Mouse (Mus musculus) heart, embryonic 13.5 days (tissue): ENCODE measurements around the gene Ttl. TPM values are rescaled to one million over a fixed set of nuclear protein-coding genes. Genes with fewer than 3 reads are reported as not detected.

Experiments used
- ATAC-seq: fragments of 200-750 bp; cut with Nextera tagmentation; 2 replicates; pipeline ENCODE4 v1.8.0; 2017; ENCODE audit warnings: moderate TSS enrichment; ENCODE audit not compliant: insufficient number of reproducible peaks, low FRiP score, low TSS enrichment; ENCODE audit errors: extremely low read depth
- H3K27ac ChIP-seq: fragments of 300-500 bp; sonication (generic); replicated peaks from 2 replicates; pipeline ENCODE4 v1.5.1; 2015; ENCODE audit warnings: moderate library complexity, mild to moderate bottlenecking, inconsistent platforms
- H3K27me3 ChIP-seq: fragments of 300-500 bp; sonication (generic); replicated peaks from 2 replicates; pipeline ENCODE4 v1.6.1; 2015; ENCODE audit warnings: mild to moderate bottlenecking, inconsistent platforms
- H3K36me3 ChIP-seq: fragments of 300-500 bp; sonication (generic); 2 replicates; pipeline ENCODE4 v1.6.1; 2015; ENCODE audit warnings: mild to moderate bottlenecking, inconsistent platforms
- H3K4me1 ChIP-seq: fragments of 300-500 bp; sonication (generic); 2 replicates; pipeline ENCODE4 v1.6.1; 2015; ENCODE audit warnings: inconsistent platforms
- H3K4me2 ChIP-seq: fragments of 300-500 bp; sonication (generic); 2 replicates; pipeline ENCODE4 v1.6.1; 2015; ENCODE audit warnings: inconsistent platforms, mild to moderate bottlenecking, moderate library complexity
- H3K4me3 ChIP-seq: fragments of 300-500 bp; sonication (generic); 2 replicates; pipeline ENCODE4 v1.5.1; 2015; ENCODE audit warnings: moderate library complexity, mild to moderate bottlenecking, inconsistent platforms
- H3K9ac ChIP-seq: fragments of 300-500 bp; sonication (generic); 2 replicates; pipeline ENCODE4 v1.6.1; 2015; ENCODE audit warnings: inconsistent platforms, mild to moderate bottlenecking, moderate library complexity
- H3K9me3 ChIP-seq: fragments of 300-500 bp; sonication (generic); 2 replicates; pipeline ENCODE4 v1.6.1; 2016; ENCODE audit warnings: inconsistent platforms
- WGBS: fragments of 180-500 bp; shearing (Covaris S2); methylation state at CpG from one replicate; pipeline ENCODE4 v1.1.7; 2015; ENCODE audit warnings: mixed read lengths; 5-methylcytosine and 5-hydroxymethylcytosine counted together
- polyA plus RNA-seq: library from polyadenylated mRNA; unstranded; fragments of >200 nt; fragmentation: Nextera tagmentation; extraction: Ambion mirVana; gene quantifications from 2 replicates; pipeline ENCODE4 v1.2.1, GENCODE M21; 2015

Gene Ttl
- polyA plus RNA-seq, 1 experiment from 2014 or later = 7.5 TPM

DNA sequence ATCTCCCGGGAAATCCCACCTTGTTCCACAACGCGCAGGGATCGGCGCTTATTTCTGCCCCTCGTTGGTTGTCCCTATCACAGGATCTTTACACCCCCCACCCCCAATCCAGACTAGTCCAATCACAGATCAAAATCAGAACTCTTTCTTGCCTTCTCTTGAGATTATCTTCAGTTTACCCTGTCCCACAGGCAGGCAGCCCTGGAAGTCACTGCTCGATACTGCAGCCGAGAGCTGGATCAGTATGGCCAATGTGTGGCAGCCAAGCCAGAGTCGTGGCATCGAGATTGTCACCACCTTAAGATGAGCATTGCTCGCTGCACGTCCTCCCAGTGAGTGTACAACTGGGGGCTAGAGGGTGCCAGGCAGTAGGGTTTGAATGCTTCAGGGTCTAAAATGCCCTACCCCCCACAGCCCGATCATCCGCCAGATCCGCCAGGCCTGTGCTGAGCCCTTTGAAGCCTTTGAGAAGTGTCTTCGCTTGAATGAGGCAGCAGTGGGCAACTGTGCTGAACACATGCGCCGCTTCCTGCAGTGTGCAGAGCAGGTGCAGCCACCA is 64.3 kb downstream of the Ttl start:
- peak overlapping the region; percentile 82 for H3K9ac ChIP-seq
- H3K27ac ChIP-seq = peak overlapping the region; percentile 95
- peaks cover 57% of the 10 kb centered on the region for H3K36me3 ChIP-seq
- H3K27me3 ChIP-seq = no peaks in the 10 kb centered on the region
- H3K4me1 ChIP-seq = peaks cover 23% of the 10 kb centered on the region
- H3K4me3 ChIP-seq = peak overlapping the region; percentile 79
- H3K9me3 ChIP-seq = peaks cover 8% of the 10 kb centered on the region; the same call in 1 of the 2 replicates
- peak overlapping the region; percentile 89 for H3K4me2 ChIP-seq
- ATAC-seq = no peak
- 33% methylated on average over 18 of the region's 18 CpGs for WGBS

DNA sequence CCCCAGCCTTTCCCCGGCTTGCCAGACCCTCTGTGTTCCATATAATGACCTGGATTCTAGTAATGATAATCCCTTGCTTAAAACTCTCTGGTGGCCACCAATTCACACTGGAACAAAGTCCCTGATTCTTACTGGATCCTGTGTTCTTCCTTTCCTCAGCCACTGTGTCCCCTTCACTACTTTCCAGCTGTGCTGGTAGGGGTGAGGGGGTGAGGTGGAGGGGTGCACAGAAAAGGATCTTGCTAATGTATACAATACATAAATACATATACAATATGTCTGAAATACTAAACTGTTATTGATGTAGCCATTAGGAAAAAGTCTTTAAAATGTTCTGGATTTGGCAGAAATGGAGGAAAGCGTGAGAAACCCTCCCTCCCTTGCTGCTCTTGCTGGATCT is 65.0 kb downstream of the Ttl start:
- ATAC-seq = no peak
- H3K36me3 ChIP-seq = peaks cover 50% of the 10 kb centered on the region
- H3K27me3 ChIP-seq = no peaks in the 10 kb centered on the region
- peak overlapping the region; percentile 95; the same call in 1 of the 2 replicates for H3K27ac ChIP-seq
- H3K9me3 ChIP-seq = peaks cover 8% of the 10 kb centered on the region; the same call in 1 of the 2 replicates
- peaks cover 23% of the 10 kb centered on the region for H3K4me1 ChIP-seq
- WGBS = 94% methylated on average over 2 of the region's 2 CpGs
- peak overlapping the region; percentile 89 for H3K4me2 ChIP-seq
- peak overlapping the region; percentile 79 for H3K4me3 ChIP-seq
- no peak overlapping the region for H3K9ac ChIP-seq

DNA sequence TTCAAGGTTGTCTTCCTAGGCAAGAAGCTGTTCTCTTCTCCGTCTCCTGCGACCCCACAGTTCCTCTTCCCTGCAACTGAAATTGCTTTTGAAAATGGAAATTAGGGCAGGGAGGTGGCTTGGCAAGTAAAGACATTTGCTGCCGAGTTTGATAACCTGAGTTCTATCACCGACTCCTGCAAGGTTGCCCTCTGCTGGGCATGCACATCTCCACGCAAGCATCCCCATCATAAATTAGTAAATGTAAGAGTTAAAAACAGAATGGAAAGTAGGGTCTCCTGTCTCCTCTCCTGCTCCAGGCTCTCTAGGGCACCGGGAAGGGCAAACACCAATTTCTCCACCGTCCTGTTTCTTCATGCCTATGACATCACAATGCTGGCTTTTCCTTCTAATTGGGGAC is 66.5 kb downstream of the Ttl start:
- Histone ChIP-seq H3K4me1 (peaks cover 23% of the 10 kb centered on the region), H3K27me3 (no peaks in the 10 kb centered on the region), H3K9me3 (peaks cover 8% of the 10 kb centered on the region; the same call in 1 of the 2 replicates), H3K36me3 (peaks cover 36% of the 10 kb centered on the region), H3K4me2 (no peak overlapping the region), H3K27ac (no peak overlapping the region), H3K4me3 (no peak overlapping the region), H3K9ac (no peak overlapping the region)
- no peak for ATAC-seq
- WGBS = 92% methylated on average over 7 of the region's 7 CpGs

DNA sequence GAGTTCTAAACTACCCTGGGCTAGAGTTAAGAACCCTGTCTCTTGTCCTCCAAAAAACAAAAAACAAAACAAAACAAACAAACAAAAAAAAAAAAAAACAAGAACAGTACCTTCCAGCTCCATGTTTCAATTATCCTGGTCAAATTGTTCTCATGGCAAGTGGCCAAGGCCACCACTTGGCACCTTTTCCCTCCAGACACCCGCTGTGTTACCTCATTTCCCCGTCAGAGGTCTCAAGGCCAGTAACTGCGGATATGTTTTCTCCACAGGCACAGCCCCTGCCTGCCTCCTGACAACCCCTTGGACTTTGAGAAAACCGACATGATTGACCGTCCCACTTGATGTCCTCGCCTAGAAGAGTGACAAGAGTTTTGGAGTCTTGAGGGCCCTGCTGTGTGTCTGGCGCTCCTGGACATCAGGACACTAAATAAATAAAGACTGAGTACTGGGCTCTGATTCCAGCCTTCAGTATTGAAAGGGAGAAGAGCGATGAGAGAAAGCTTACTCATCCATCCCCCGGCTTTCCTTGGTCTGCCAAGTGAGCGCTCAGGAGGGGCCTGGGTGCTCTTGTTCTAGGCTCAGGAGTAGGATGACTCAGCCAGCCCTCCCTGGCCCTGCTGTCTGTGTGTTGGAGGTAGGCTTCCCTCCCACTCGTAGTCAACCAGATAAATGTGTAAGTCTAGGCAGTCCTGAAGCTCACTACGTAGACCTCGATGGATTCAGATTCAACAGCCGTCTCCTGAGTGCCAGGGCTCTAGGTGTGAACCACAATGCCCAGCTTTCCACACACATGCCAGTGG is 67.5 kb downstream of the Ttl start:
- H3K4me2 ChIP-seq = no peak overlapping the region
- H3K9ac ChIP-seq = no peak overlapping the region
- no peak for ATAC-seq
- H3K9me3 ChIP-seq = peaks cover 8% of the 10 kb centered on the region; the same call in 1 of the 2 replicates
- WGBS = 92% methylated on average over 14 of the region's 14 CpGs
- H3K27ac ChIP-seq = no peak overlapping the region
- peaks cover 26% of the 10 kb centered on the region for H3K36me3 ChIP-seq
- peaks cover 23% of the 10 kb centered on the region for H3K4me1 ChIP-seq
- no peak overlapping the region for H3K4me3 ChIP-seq
- H3K27me3 ChIP-seq = no peaks in the 10 kb centered on the region

GRCm38 (mm10) chr2:129139906-129140305 is 74.2 kb downstream of the Ttl start:
- Histone ChIP-seq H3K9me3 (no peaks in the 10 kb centered on the region), H3K4me2 (no peak overlapping the region), H3K36me3 (no peaks in the 10 kb centered on the region), H3K4me1 (no peaks in the 10 kb centered on the region), H3K9ac (no peak overlapping the region), H3K27ac (no peak overlapping the region), H3K4me3 (no peak overlapping the region), H3K27me3 (no peaks in the 10 kb centered on the region)
- no peak for ATAC-seq
- WGBS = 83% methylated on average over 10 of the region's 10 CpGs

Other genes with a start within 250 kb of the Ttl start
- 23.2 and 25.6 TPM in 2 replicates for gene Tmem87b, start 247.8 kb upstream of the Ttl start, polyA plus RNA-seq
- gene Fbln7, start 203.0 kb upstream of the Ttl start, polyA plus RNA-seq = 1.6 and 1.8 TPM in 2 replicates
- 5.6 and 6.5 TPM in 2 replicates for gene Zc3h8, start 121.9 kb upstream of the Ttl start, polyA plus RNA-seq
- 1.2 and 1.3 TPM in 2 replicates for gene Zc3h6, start 98.5 kb upstream of the Ttl start, polyA plus RNA-seq
- gene Gm10762, start 98.2 kb upstream of the Ttl start, polyA plus RNA-seq = 10.4 and 11.8 TPM in 2 replicates
- 0.05 TPM in 1 of 2 replicates, not detected in the other for gene Vinac1, start 17.8 kb upstream of the Ttl start, polyA plus RNA-seq
- gene Polr1b, start 35.1 kb downstream of the Ttl start, polyA plus RNA-seq = 15.4 and 16.7 TPM in 2 replicates
- gene Chchd5, start 63.8 kb downstream of the Ttl start, polyA plus RNA-seq = 16.6 and 18.3 TPM in 2 replicates
- 24.9 and 29.9 TPM in 2 replicates for gene Slc20a1, start 132.8 kb downstream of the Ttl start, polyA plus RNA-seq
- gene Ckap2l, start 231.3 kb downstream of the Ttl start, polyA plus RNA-seq = 40.0 and 40.4 TPM in 2 replicates
- gene Il1a, start 244.0 kb downstream of the Ttl start, polyA plus RNA-seq = 0.13 and 0.39 TPM in 2 replicates